Mouse (Mus musculus): ENCODE results near the gene Postn.

Postn gene

DNA sequence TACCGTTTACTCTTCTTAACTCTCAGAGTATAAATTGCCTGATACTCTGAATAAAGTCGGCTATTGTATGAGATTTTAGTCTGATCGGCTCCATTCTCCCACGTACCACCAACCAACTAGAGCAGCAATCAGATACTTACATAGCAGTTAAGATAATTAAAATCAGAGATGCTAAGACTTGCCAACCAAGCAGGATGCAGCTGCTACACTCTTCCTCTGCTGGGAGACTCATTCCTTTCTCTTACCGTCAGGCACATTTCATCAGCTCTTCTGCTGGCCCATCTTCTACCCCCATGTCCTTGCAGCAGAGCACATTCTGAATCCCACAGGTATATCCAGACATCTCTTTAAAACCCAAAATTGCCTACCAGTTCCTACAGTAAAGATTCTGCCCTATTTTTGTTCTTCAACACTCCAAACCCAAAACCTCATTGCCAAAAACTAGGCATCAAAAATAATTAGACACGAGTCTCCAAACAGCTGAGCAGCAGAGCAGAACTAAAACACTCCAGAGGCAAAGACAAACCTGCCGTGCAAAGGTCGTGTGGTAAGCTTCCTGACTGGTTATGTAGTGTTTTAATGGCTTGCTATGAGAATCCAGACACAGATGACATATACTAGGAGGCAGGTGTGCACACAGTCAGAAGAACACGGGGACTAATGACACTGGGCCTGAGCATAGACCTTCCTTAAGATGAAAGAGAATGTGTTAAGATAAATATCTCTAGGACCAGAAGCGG, 59.5 kb downstream of the Postn start:
- no peak for DNase-seq

DNA sequence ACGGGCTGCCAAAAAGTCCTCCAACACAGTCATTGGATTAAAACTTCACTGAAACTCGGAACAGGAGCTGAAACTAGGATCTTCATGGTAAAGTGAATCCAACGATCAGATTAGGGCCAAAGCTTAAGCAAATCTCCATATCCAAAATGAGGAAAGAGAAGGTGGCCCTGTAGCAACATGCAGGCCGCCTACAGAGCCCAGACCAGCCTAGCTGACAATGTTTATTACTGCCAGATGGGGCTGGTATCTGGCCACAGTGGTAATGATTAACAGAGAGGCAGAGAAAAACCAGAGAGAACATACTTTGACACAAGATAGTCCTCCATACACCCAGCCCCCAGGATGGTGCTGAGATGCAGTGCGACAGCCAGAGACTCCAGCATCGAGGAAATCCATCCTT, 60.1 kb downstream of the Postn start:
- DNase-seq, result no peak

DNA sequence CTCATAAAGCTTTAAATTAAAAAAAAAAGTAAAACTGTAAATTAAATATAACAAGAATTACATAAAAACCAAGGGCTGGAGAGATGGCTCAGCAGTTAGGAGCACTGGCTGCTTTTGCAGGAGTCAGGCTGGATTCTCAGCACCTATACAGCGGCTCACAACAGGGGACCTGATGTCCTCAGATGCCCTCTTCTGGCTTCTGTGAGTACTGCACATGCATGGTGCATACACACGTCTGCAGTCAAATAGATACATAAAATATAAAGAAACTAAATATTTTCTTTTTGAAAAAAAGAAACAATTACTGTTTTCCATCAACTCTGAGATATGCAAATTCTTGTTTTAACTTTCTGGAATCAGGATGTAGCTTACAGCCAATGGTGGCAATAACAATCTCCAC, 60.8 kb downstream of the Postn start:
- DNase-seq, result no peak

DNA sequence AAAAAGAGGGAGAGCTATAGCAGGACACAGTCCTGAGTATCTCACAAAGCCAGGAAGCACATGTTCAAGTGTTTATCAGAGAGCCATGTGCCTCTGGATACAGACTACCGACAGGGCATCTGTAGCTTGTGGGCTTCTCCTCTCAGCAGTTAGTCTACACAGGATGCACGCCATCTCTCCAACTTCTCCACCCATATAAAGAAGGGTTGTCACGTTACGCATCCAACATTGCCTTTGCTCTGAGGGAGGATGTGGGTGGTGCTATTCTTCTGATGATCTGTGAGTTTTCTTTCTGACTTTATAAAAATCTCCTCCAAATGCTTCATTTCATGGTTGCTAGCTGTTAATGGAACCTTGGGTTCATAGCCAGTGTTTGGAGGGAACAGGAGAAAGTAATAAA, 63.2 kb downstream of the Postn start:
- no peak for DNase-seq

DNA sequence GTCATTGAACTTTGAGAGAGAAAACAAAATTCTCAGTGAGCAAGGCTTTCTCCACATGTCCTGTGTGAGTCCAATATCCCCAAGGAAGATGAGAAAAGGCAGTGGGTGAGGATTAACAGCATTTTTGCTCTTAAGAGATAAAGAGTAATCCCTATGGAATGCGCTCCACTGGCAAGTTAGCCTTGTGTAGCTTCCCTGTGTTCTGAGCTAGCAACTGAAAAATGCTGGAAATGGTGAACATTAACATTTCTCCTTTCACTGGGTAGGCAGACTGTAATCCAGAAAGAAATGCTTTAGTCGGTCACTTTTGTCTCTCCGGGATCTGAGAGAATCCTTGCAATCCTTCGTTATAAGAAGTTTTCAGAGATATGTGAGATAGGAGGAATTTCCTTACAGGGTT, 70.8 kb downstream of the Postn start:
- no peak for DNase-seq

DNA sequence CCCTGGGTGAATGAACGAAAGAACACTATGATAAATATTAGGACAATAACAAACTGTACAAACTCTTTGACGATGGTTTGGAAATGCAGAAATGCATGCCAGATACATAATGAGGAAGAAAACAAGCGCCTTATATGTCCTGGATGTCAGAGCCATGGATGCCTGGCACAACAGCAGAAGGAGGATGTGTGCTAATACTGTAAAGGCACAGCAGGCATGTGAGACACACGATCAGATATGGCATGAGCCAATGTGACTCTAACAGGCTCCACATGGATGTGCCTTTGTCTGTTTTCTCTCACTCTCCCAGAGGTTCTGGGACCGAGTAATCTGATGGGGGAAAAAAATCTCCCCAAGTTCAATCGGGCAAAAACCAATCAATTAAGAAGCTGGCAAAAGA, 71.3 kb downstream of the Postn start:
- DNase-seq, result no peak

DNA sequence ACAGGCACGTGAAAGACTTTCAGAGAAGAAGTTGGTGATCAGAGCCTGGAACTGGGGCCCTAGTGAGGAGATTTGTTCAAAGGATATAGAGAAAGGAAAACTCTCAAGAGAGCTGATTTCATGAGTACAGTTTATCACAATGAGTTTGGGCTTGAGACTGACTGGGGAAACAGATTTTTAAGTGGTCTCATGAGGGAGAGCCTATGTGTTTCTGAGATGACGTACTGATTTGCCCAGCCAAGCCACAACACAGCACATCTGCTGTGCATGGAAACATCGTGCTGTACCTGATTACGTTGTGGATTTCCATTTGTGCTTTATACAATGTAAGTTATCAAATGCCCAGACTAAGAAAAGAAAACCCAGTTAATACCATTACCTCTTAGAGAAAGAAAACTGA, 71.7 kb downstream of the Postn start:
- no peak for DNase-seq

DNA sequence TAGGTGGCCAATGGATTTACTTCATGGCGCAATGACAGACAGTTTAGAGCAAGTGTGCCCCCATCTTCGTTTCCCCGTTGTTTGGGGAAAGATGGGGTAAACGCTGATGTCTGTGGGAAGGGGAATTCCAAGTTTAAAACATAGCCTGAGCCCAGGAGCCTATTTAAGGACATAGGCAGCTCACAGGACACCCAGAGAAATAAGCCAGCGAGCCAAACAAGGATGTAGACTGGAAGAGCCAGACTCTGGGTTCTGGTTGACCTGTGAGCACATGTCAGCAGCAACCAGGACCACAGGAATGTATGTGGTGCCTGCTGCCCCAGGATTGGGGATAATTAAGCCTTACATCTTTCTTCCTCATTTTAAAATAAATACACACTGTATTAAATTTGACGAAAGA, 73.7 kb downstream of the Postn start:
- DNase-seq, result no peak

DNA sequence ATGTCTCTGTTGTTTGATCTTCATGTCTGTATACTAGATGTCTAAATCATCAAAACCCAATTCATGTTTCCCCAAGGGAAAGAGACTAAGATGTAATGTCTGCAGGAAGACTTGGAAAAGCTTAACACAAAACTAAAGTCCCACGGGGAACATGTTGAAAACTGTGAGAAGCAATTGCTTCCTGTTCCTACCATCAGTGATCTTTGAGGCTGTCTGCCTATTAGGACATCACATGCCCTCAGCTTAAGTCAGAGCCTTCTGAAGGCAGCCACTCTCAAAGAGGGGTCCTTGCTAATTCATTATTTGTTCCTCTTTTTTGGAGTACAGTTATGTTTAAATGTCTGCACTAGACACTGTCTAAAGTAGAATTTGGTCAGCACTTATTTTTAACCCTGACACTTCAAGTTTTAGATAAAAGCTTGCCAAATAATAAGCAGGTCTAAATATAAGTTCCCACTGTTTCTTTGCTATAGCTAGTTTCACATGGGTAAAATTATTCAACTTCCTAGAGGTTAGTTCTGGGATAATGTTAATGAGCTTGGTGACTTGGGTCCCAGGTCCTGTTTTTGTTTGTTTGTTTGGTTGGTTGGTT, 75.6 kb downstream of the Postn start:
- DNase-seq, result no peak
